Mouse (Mus musculus) kidney, postnatal 4 days (tissue): Measurements from ENCODE around the gene Cyp2u1.

ENCODE experiments used
- DNase-seq, 2 experiments: peaks; one replicate each; pipeline ENCODE4 v3.0.0; 2021; ENCODE audit warnings: mixed read lengths in 2 of 2

The Cyp2u1 gene

DNA sequence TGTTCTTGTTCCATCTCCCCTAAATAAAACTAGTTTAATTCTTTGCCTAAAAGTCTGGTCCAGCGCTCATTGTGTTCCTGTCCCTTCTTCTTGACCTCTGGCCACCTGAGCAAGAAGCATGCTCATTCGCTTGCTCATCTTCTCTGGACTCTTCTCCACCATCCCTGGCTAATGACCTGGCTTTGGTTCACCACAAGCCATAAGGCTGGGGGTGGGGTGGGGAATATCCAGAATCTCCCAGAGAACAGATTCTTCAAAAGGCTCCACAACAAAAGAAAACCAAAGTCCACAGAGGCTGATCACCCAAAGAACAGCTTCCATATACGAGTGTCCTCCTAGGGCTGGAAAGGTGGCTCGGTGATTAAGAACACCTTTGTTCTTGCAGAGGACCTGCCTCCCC, 48.0 kb downstream of the Cyp2u1 start:
- no peak for DNase-seq

DNA sequence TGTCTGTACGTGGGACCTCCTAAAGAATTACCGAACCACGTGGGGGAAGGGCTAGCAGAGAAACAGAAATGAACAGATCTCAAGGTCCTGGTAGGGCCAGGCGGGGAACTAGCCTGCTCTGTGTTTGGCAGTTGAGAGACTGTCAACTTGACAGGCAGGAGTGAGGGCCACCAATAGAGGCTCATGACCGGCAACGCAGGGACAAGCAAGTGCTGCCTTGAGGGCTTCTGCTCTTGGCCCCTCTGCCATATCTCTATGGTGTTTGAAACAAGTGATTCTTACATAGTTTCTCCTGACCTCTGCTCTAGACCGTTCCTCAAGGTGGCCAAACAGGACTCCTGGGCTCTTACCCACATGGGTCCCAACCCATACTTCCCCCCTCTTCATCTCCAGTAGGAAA, 51.4 kb downstream of the Cyp2u1 start:
- no peak for DNase-seq

DNA sequence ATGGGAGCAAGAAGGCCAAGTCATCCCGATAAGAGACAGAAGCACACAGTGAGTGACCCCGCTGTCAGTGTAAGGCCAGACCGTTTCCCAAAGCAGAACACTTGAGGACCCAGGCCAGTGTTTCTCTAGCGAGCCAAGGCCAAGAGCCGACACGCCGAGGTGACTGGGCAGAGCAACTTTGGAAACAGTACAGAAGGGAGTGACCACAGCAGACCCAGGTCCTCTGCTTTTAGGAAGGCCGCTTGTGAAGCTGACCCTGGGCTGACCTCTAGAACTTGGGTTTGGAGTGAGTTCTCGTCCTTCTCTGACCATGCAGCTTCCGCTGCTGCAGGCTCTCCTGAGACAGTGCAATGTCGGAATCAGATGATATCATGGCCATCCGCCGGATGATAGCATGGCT, 52.0 kb downstream of the Cyp2u1 start:
- DNase-seq: no peak

DNA sequence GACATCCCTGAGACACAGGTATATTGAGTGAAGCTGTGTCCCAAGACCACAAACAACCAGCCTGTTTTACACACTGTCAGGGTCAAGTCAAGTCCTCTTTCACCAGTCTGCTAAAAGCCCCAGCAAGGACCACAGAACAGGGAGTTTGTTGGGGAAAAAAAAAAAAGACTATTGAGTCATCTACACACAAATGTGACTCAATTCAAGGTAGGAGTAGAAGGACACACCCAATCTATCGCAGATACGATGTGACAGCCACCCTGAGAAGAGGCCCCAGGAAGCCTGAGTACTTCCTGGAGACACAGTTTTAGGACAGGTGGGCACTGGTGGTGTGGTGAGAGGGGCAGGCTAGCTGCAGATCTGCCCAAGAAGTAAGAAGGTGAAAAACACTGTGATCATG, 52.7 kb downstream of the Cyp2u1 start:
- no peak for DNase-seq

DNA sequence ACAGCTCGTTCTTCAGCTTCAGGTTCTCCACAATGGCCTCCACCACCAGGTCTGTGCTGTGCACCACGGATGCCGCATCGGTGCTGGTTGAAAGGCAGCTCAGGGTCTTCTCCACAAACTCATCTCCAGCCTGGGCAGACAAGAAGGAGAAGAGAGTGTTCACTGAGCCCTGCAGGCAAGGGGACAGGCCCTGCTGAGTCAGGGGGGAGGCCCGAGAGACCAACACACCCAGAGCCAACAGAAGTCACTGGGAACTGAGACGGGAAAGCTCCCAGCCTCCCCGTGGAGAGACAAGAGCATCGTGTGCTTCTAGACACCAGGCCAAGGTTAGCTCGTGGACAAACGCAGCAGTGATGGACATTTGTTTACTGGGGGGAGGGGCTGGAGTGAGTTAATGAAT, 54.6 kb downstream of the Cyp2u1 start:
- no peak for DNase-seq

DNA sequence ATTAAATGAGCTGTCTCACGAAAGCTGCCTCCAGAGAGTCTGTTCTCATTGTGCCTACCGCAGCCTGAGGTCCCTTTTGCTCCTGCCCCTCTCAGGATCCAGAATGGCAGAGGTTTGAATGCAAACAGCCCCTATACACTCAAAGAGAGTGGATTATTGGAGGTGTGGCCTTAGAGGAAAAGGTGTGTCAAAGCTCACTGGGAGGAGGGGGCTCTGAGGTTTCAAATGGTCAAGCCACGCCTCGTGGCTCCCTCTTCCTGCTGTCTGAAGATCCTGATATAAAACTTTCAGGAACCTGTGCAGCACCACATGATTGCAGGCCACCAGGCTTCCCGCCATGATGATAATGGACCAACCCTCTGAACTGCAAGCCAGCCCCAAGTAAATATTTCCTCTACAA, 55.2 kb downstream of the Cyp2u1 start:
- no peak for DNase-seq

DNA sequence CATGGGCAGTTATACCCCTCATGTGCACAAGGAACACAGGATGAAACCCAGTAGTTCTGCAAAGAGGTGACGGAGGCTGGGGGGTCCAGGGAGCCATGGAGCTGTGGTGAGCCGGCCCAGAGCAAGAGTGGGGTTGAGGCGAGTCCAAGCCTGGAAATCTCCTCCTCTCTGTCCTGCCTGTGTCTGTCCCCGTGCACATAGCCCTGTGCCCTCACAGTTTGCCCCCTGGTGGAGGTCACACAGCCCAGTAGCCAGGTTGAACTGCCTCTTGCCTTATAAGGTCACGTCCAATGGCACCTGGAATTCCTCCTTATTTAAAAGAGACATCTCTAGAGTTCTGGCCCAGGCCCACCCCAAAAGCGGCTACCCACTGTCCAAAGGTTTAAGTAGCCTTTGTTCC, 55.6 kb downstream of the Cyp2u1 start:
- DNase-seq: no peak

DNA sequence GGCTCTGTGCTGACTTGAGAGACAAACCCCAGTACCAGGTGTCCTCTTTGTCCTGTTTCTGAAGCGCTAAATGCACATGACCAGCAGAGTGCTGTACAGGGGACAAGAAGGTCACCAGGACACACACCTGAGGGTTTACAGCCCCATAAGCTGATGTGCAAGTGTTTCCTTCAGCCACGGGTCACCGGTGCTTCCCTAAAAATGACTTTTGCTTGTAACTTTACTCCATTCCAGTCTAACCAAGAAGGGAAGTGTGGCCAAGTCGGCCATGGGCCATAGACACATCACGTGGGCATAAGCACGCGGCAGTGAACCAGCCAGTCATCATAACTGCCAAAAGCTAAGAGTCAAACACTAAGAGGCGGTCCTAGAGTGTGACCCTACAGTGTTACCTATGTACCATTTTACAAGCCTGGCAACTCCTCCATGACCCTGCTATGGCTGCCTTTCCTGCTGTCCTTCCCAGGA, 56.4 kb downstream of the Cyp2u1 start:
- no peak for DNase-seq

DNA sequence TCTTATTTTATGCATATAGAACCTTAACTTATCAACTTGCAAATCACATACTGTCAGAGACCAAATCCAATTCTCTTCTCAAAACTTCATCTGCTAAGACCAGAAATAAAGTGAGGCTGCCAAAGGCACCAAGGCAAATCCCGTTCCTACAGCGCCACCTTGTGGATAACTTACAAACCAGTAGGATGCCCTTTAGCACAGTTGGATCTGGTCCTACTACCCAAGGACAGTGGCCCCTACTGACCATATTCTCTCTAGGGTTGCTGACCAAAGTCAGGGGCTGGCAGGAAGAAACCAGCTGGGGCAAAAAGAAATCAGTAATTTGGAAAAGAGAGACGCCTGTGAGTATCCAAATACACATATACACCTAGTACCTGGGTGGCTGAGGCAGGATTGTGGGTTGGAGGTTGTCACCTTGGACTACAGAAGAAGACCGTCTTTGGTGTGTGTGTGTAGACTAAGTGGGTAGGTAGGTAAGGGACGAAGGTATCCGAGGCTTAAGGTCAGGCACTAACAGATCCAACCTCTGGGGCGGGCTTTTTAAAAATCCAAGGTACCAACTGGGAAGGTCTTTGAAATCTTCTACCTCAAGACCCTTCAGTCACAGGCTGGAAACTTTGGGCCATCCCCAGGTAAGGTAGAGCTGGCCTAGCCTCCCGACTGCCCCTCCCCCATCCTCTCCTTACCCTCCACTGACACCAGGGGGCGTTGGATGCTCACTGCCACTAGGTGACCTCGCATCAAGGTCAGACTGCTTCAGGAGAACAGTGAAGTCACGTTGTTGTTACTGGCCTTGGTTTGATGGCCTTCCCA, 57.1 kb downstream of the Cyp2u1 start:
- peak; percentile 72 to 77 for DNase-seq
